Mouse (Mus musculus) embryo, embryonic 10 days (tissue): ENCODE data around the gene St6galnac3.

Source experiments
- DNase-seq: peaks from one replicate; pipeline ENCODE4 v3.0.0-alpha.2; 2015; ENCODE audit warnings: low spot score

St6galnac3 gene

DNA sequence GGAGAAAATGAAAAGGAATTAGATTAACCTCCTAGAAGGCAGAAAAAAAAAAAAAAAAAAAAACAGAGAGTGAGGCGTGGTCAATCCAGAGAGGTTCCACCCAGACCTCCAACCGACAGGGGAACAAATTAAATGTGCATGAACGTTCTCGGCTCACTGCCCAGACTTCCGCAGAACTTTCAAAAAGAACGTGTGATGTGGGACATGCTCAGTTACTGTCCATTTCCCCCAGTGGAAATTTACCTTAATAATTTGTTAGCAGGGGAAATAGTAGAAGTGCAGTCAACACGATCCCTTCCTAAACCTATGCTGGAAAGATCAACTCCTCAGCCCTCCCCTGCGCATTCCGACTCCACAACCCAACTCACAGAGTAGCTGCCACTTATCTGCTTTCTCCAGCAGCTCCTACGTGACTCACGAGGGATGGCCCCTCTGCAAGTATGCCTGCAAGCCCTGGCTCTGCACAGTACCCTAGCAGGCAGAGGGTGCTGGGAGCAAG lies 35.1 kb downstream of the St6galnac3 start:
- DNase-seq, result peak; percentile 44

DNA sequence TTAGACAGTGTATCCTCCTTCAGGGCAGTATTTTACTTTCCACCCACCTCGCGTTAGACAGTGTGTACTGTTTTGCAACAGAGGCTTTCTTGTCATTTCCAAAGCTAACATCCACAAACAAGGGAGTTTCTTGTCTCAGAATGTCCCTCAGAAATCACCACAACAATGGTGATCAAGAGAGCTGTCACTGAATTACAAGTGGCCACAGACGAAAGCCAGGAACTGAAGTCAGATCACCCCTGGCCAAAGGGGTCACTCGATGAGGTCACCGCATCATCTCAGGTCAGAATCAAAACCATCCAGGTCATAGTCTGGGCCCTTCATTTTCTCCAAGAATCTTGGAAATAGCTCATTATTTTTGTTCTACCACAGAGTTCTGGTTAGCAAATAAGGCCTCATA lies 37.1 kb downstream of the St6galnac3 start:
- no peak for DNase-seq

- DNase-seq, result no peak
Observed at GRCm38 (mm10) chr3:153684909-153685308, 40.1 kb downstream of the St6galnac3 start.

DNA sequence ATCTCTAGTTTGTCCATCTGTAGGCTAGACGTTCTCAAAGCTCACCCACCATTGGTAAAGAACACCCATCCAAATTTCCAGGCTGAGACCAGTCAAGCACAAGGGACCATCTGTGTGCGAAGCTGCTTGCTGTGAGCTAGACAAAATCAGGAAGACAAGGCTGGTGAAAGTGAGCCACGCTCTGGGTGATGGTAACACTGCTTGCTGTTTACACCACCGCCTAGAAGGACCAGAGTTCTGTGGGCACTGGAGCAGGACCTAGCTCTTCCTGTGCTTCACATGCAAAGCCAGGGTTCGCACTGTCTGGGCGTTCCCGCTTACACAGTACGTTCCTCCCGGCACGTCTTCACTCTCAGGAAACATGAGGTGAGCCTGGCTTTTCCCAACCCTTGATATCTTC lies 42.7 kb downstream of the St6galnac3 start:
- DNase-seq, result no peak

DNA sequence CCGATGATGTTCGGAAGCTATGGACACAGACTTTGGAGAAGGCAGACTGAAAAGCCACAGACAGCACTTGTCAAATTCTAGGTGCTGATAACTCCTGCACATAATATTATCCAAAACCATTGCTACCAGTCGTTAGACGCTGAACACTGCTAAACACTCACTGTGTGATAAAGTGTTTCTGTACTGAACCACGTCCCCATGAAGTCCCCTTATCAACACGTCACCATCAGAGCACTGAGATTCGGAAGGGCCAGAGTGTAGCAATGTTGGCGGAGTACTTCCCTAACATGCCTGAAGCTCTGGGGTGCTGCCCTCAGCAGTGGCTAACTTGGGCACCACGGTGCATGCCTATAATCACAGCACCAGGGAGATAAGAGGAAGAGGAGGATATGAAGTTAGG lies 43.3 kb downstream of the St6galnac3 start:
- no peak for DNase-seq

DNA sequence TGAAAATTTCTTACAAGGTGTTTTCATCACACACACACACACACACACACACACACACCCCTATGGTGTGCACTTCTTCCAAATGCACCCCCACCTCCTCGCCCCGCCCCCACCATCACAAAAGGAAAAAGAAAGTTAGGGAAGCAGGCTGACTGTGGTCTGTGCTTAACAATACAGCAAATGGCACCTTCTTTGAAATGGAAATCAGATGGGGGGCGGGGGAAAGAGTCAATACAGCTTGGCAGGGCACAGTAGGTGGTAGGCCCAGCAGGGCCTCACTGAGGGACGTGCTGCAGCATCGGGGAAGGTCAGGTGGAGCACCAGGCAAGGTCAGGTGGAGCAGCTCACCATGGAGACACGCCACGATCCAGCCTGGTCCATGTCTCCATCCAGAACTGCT lies 49.1 kb downstream of the St6galnac3 start:
- peak; percentile 17 for DNase-seq

DNA sequence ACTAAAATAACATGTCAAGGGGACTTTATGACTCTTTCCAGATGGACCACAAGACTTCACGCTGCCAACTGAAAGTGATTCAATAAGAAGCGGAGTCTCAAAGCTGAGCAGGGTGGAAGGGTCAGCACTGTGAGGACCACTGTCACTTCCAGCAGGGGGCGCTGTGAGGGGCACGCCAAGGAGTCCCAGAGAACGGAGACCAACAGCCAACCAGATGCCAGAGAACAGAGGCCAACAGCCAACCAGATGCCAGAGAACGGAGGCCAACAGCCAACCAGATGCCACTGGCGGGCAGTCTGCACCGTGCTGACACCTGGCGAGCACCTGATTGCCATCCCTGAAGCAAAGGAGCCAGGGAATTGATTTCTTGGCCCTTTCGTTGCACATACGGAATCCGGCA lies 49.9 kb downstream of the St6galnac3 start:
- DNase-seq, result peak; percentile 86

- no peak for DNase-seq
Observed at GRCm38 (mm10) chr3:153674359-153674758, 50.6 kb downstream of the St6galnac3 start.

GRCm38 (mm10) chr3:153673451-153673850 lies 51.5 kb downstream of the St6galnac3 start:
- DNase-seq, result no peak

GRCm38 (mm10) chr3:153670953-153671674 lies 53.9 kb downstream of the St6galnac3 start:
- no peak for DNase-seq

DNA sequence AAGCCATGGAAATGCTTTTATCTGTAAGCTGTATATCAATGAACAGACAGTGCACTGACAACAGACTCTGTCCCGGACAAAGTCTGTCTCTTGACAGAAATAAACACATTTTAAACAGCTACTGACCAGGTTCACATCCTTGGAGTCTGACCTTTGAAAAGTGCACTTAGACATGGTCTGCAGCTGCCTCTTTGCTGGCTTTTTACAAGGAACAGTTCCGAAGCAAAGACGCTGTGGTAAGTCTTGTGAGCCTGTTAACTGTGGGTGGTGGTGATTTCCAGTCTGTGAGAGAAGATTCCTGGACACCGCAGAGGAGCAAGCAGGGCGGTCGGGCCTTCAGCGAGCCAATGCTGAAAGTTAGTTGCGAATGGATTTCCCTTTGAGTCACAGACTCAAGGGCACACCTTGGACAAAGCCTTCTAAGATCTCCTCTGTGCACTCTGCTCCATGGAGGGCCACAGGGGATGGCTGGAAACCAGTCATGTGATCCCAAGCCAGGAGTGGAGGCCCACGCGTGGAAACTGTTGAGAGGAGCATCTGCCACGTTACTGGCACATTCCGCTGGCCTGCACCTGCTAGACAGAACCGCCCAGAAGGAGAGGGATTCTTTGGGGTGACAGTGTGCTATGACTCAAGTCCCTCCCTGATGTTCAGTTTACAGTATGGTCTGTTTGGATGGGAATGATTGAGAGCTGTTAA lies 55.1 kb downstream of the St6galnac3 start:
- no peak for DNase-seq

GRCm38 (mm10) chr3:153669329-153669728 lies 55.6 kb downstream of the St6galnac3 start:
- DNase-seq, result no peak

DNA sequence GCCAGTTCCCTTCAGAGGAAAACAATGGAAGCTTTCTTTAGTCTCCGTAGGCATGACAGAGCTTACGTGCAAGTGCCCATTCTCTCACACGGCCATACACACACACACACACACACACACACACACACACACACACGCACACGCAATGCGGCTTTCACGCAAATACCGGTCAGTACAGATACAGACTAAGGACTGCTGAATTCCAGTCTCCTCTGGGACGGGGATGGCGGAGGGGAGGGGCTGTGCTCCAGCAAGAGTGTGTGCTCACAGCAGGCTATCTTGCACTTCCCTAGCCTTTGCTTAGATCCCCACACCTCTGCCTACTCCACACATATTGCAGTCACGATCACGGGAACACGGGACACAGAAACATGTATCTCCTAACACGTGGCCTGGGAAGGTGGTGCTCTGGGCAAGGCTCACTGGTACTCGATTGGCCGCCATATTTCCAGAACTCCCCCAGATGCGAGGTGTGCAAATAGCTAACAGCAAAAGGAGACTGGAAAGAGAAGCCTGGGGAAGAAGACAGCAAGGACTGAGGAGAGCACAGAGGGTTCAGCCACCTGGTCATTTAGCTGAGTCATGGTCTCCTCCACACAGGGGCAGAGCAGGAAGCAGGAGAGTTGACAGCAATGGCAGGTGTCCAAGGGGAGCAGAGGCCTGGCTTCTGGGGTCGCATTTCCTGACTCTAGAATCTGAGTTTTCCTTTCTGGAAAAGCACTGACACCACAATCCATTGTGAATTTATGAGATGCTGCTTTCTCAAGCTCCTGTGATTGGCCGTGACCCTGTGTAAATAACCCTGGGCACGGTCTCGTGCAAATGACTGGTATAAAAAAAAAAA lies 56.3 kb downstream of the St6galnac3 start:
- DNase-seq, result peak; percentile 41

DNA sequence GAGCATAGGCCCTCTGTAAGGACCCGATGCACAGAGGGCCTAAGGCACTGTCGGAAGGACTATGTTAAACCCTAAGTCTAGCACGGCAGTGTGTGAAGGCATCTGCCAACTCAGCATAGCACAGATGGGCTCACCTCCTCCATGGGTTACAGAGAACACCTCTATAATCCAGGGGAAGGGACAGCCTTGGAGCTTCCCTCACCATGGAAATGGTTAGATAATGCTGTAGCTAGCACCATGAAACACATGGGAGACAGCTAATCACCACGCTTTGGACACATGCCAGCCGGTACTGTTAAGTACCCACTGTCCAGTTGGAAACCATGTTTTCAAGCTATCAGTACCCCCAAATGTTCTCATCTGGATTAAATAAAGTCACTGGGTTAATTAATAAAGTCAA lies 60.3 kb downstream of the St6galnac3 start:
- no peak for DNase-seq

DNA sequence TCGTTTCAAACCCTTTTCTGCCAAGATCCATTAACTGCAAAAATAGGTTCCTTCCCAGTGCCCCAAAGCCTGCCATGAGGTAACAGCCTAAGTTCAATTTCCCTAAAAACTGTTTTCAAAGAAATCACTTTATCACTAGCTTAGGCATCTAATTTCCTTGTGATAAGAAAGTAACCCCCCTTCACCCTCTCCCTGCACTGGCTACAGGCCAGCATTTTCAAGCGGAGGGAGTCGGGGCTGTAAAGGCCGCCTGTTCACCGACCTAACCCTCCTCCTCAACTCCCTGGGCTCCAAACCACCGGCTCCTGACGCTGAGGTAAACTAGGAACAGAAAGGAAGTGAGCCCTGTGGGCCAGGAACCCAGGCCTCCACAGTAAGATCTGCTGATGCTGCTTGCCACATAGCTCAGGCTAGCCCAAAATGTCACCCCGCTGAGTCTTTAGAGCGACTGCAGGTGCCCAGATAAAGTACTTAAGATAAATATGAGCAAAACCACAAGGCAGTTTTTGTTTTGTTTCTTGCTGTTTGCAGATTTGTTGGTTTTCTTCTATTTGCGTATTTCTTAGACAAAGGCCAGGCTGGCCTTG lies 61.0 kb downstream of the St6galnac3 start:
- no peak for DNase-seq

DNA sequence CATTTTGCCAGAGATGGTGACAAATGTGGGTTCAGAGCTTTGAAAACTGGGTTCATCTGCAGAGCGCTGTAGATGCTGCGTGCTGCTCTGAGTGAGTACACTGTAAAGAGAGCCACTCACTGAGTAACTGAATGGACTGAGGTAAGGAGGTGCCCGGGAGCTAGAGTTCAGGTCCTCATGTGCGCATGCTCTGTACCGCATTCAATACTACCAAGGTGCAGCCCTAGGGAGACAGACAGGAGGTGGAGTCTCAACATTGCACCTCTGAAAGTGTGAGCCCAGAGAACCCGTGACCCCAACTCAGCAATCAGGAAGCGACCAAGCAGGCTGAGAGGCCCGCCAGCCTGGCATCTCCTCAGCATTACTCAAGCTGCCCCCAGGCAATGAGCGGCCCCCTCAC lies 62.2 kb downstream of the St6galnac3 start:
- no peak for DNase-seq

GRCm38 (mm10) chr3:153661927-153662326 lies 63.0 kb downstream of the St6galnac3 start:
- no peak for DNase-seq

- DNase-seq, result no peak
Observed at GRCm38 (mm10) chr3:153659575-153660168, 65.3 kb downstream of the St6galnac3 start.

DNA sequence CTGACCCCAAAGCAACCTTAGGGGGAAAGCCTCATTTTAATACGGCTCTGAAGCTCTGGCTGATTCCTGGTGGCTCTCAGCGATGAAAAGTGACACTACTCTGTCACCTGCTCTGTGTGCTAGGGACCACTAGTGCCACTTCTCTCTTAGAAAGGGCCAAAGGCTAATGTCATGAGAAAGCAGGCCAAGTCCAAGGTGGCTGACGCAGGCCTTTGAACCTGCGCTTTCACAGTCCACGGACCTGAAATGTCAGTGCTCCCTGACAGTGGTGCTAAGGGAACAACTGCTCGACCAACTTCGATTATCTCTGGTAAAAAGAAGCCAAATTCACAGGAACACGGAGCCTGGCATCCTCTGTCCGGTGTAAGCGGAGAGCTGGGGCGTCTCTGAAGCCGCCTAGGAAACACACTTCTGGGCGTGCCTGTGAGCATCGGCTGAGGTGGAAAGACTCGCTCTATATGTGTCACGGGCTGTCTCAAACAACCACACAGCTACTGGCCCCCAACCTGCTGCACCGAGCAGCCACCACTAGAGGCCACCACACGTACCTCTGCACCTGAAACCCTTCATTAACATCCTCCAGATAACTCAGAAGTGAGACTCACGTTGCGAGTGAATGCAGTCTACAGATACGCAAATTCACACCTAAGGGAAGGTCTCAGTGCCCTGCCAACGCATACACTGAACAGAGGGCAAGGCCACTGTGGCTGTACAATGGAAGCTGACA lies 66.8 kb downstream of the St6galnac3 start:
- DNase-seq, result peak; percentile 68

DNA sequence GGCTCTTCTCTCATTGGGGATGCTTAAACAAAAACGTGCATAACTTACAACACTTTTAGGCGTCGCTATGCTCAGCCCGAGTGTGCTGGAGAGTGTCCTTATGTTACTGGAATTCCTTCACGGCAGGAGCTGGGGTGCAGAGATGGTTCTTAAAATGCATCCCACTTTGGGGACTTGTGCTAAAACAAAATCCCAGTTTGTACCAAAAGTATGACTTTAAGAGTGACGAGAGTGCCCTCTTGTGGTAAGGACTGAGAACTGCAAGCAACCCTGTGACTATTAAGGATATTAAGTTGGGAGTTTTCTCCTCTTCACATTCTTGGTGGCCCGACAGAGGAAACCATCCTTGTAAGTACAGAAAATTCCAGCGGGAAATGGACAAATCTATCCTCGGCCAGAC lies 69.9 kb downstream of the St6galnac3 start:
- peak; percentile 87 for DNase-seq

DNA sequence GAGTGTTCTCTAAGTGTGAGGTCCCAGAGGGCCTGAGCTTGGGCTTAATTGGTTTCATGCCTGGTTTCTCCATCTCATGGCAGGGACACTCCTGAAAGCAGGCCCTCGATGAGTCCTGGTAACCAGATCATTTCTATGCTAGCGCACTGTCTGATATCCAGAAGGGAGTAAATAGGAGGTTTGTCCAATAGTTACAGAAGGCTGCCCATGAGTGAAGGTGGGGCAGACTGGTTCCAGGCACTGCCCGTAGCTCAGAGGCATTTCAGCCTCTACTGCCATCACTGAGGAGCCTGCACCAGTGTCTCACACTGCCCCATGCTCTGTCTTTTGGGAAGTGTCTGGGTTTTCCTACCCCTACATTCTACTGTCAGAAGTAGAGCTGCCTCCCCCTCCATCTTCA lies 72.1 kb downstream of the St6galnac3 start:
- no peak for DNase-seq
